Mouse (Mus musculus) left cerebral cortex, adult 18-20 months (tissue): ENCODE measurements around the gene Zfp273. TPM values are rescaled to one million over a fixed set of nuclear protein-coding genes. Genes with fewer than 3 reads are reported as not detected.
"Not testable (repeated sequence)": the region's sequence is repeated elsewhere in the genome, so short reads cannot be mapped to it uniquely, and the experiment has no call there.

Source experiments
- DNase-seq, 2 experiments: peaks; one replicate each; pipeline ENCODE4 v3.0.0; 2021 to 2022; ENCODE audit warnings: low spot score in 2 of 2, mixed read lengths in 1 of 2
- total RNA-seq, 2 experiments: library from RNA; stranded (reverse); gene quantifications; 2 replicates each; pipeline ENCODE4 v1.2.3; 2021

Gene Zfp273
- total RNA-seq, 2 experiments from 2014 or later, result 4.7 to 6.6 TPM

- no peak for DNase-seq
These were observed 51.3 kb downstream of the Zfp273 start for GRCm38 (mm10) chr13:67864764-67865350.

DNA sequence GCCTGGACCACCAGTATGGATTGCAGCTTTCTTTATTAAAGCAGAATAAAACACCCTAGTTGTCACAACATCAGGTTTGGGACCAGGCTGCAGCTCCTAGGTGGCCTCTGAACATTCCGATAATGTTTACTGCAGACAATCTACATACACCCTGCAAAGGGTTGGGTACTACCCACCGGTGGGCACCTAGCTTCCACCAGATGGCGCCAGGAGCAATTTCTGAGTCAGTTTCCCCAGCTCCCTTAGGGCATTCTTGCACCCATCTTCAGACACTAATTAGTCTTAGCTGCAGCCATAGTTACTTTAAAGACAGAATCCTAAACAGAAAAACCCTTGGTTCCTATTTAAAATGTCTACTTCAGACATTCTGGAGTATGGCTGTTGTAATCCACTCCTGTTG is 54.4 kb downstream of the Zfp273 start:
- DNase-seq, result peak in 1 of 2 experiments; percentile 24

DNA sequence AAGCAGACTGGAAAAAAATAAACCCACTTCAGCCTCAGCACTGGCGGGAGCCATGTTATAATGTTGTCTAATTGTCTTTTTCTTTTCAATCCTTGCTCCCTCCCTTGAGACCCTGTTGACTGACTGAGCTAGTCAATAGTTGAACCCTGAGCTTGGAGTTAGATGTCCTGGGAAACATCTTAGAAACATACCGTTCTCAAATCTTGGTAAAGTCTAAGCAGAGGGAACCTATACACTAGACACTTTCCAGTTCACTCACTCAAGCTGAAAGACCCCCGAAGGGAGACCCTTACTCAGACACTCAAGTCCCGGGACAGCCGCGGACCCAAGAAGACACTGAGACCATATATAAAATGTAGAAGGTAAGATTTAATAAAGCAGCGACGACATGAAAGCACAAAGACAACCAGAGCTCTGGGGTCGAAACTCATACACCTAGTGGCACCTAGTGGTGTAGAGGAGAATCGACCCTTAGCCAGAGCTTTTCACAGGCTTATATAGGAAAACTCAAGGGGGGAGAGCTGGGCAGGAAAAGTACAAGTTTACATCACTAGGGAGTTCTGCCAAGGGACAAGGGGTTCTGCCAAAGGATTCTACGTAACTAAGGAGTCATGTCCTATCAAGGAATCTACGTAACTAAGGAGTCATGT is 62.6 kb downstream of the Zfp273 start:
- DNase-seq, result not testable (repeated sequence)

Other genes starting within 250 kb of the Zfp273 start
- 1 to 10 TPM; 7.5 to 8.5 TPM for gene Zfp729b, start 204.0 kb upstream of the Zfp273 start, total RNA-seq
- gene Gm49345, start 176.0 kb upstream of the Zfp273 start, total RNA-seq, result 1 to 10 TPM; 1.4 to 3.3 TPM
- 1 to 10 TPM; 8.5 to 9.0 TPM for gene Zfp729a, start 175.9 kb upstream of the Zfp273 start, total RNA-seq
- 10 to 100 TPM; 22.6 to 23.1 TPM for gene Zfp738, start 126.7 kb upstream of the Zfp273 start, total RNA-seq
- gene Zfp65, start 84.6 kb upstream of the Zfp273 start, total RNA-seq, result 10 to 100 TPM; 14.1 to 14.4 TPM
- gene Zfp85, start 58.5 kb upstream of the Zfp273 start, total RNA-seq, result 1 to 10 TPM; 6.6 to 7.2 TPM
- gene Zfp493, start 34.0 kb upstream of the Zfp273 start, total RNA-seq, result 1 to 10 TPM; 4.3 to 5.9 TPM
- gene Gm10037, start 17.4 kb downstream of the Zfp273 start, total RNA-seq, result 10 to 100 TPM in 1 of 2 experiments, 1 to 10 TPM in 1; 9.6 to 13.6 TPM
- not detected for gene BC048507, start 49.6 kb downstream of the Zfp273 start, total RNA-seq